Mouse (Mus musculus) cerebellum, postnatal 10 days (tissue): ENCODE measurements at regions not wholly inside any gene's neighbourhood (a gene's known extent, or its start where the extent isn't known, plus 50 kb on each side); places are given as distances from the start of the nearest gene placed in this dataset.
A peak's percentile ranks its signal among the peaks of the same experiment; 100 is the strongest.

Experiments used
- DNase-seq, 2 experiments: peaks; one replicate each; pipeline ENCODE4 v3.0.0; 2021; ENCODE audit warnings: mixed read lengths in 2 of 2

GRCm38 (mm10) chr10:21672171-21672570 lies 79.2 kb downstream of the 1700020N01Rik start:
- DNase-seq = no peak

- no peak for DNase-seq
These were observed 79.7 kb downstream of the 1700020N01Rik start for GRCm38 (mm10) chr10:21672666-21673065.

GRCm38 (mm10) chr10:21673831-21674230 lies 80.9 kb downstream of the 1700020N01Rik start:
- DNase-seq = no peak

GRCm38 (mm10) chr10:21675786-21676185 lies 82.8 kb downstream of the 1700020N01Rik start:
- no peak for DNase-seq

- DNase-seq = no peak
These were observed 85.0 kb downstream of the 1700020N01Rik start for GRCm38 (mm10) chr10:21677911-21678310.

- no peak for DNase-seq
These were observed 85.4 kb downstream of the 1700020N01Rik start for GRCm38 (mm10) chr10:21678372-21678771.

- no peak for DNase-seq
These were observed 86.0 kb downstream of the 1700020N01Rik start for GRCm38 (mm10) chr10:21678811-21679451.

- no peak for DNase-seq
These were observed 87.8 kb downstream of the 1700020N01Rik start for GRCm38 (mm10) chr10:21680789-21681188.

GRCm38 (mm10) chr10:21684286-21685013 lies 91.5 kb downstream of the 1700020N01Rik start:
- DNase-seq = no peak

- peak; percentile 64 to 65 for DNase-seq
These were observed 92.3 kb downstream of the 1700020N01Rik start for GRCm38 (mm10) chr10:21685122-21685798.

- peak in 1 of 2 experiments; percentile 34 for DNase-seq
These were observed 93.1 kb downstream of the 1700020N01Rik start for GRCm38 (mm10) chr10:21686060-21686459.

GRCm38 (mm10) chr10:21687484-21687883 lies 94.5 kb downstream of the 1700020N01Rik start:
- no peak for DNase-seq

- DNase-seq = no peak
These were observed 95.6 kb downstream of the 1700020N01Rik start for GRCm38 (mm10) chr10:21688513-21688912.

- peak; percentile 68 to 71 for DNase-seq
These were observed 96.9 kb downstream of the 1700020N01Rik start for GRCm38 (mm10) chr10:21689847-21690269.

GRCm38 (mm10) chr10:21695185-21695584 lies 102.2 kb downstream of the 1700020N01Rik start:
- no peak for DNase-seq

GRCm38 (mm10) chr10:21696671-21697070 lies 103.7 kb downstream of the 1700020N01Rik start:
- DNase-seq = no peak

GRCm38 (mm10) chr10:21701580-21701979 lies 108.6 kb downstream of the 1700020N01Rik start:
- DNase-seq = no peak

GRCm38 (mm10) chr10:21702134-21702533 lies 109.2 kb downstream of the 1700020N01Rik start:
- DNase-seq = no peak

- no peak for DNase-seq
These were observed 118.9 kb downstream of the 1700020N01Rik start for GRCm38 (mm10) chr10:21711866-21712265.

GRCm38 (mm10) chr10:21712828-21713227 lies 119.9 kb downstream of the 1700020N01Rik start:
- no peak for DNase-seq

- DNase-seq = no peak
These were observed 122.5 kb downstream of the 1700020N01Rik start for GRCm38 (mm10) chr10:21715436-21715835.

GRCm38 (mm10) chr10:21718189-21718588 lies 125.2 kb downstream of the 1700020N01Rik start:
- DNase-seq = no peak

- DNase-seq = no peak
These were observed 131.4 kb downstream of the 1700020N01Rik start for GRCm38 (mm10) chr10:21724351-21724750.

GRCm38 (mm10) chr10:21724999-21725398 lies 132.1 kb downstream of the 1700020N01Rik start:
- no peak for DNase-seq
